Mouse (Mus musculus): ENCODE measurements around the gene Fam120b.

Gene Fam120b

GRCm38 (mm10) chr17:15379741-15380526 lies 16.1 kb upstream of the Fam120b start:
- DNase-seq (ENCODE audit: low read depth, low spot score) = no peak

GRCm38 (mm10) chr17:15380641-15381051 lies 15.4 kb upstream of the Fam120b start:
- no peak for DNase-seq (ENCODE audit: low read depth, low spot score)

- no peak for DNase-seq (ENCODE audit: low read depth, low spot score)
Measured at GRCm38 (mm10) chr17:15381092-15381860, 14.7 kb upstream of the Fam120b start.

- DNase-seq (ENCODE audit: low read depth, low spot score) = no peak
Measured at GRCm38 (mm10) chr17:15381869-15382660, 13.9 kb upstream of the Fam120b start.

- DNase-seq (ENCODE audit: low read depth, low spot score) = no peak
Measured at GRCm38 (mm10) chr17:15383360-15383759, 12.6 kb upstream of the Fam120b start.

- no peak for DNase-seq (ENCODE audit: low read depth, low spot score)
Measured at GRCm38 (mm10) chr17:15388892-15389291, 7.1 kb upstream of the Fam120b start.

GRCm38 (mm10) chr17:15389356-15389755 lies 6.6 kb upstream of the Fam120b start:
- DNase-seq (ENCODE audit: low read depth, low spot score) = no peak

- DNase-seq (ENCODE audit: low read depth, low spot score) = no peak
Measured at GRCm38 (mm10) chr17:15401716-15402115, 5.7 kb downstream of the Fam120b start.

- DNase-seq (ENCODE audit: low read depth, low spot score) = no peak
Measured at GRCm38 (mm10) chr17:15406576-15406975, 10.6 kb downstream of the Fam120b start.

GRCm38 (mm10) chr17:15409261-15409660 lies 13.3 kb downstream of the Fam120b start:
- DNase-seq (ENCODE audit: low read depth, low spot score) = no peak

GRCm38 (mm10) chr17:15410861-15411260 lies 14.9 kb downstream of the Fam120b start:
- DNase-seq (ENCODE audit: low read depth, low spot score) = no peak

- DNase-seq (ENCODE audit: low read depth, low spot score) = no peak
Measured at GRCm38 (mm10) chr17:15416596-15417215, 20.7 kb downstream of the Fam120b start.

GRCm38 (mm10) chr17:15419534-15419933 lies 23.5 kb downstream of the Fam120b start:
- DNase-seq (ENCODE audit: low read depth, low spot score) = no peak

GRCm38 (mm10) chr17:15420021-15420603 lies 24.1 kb downstream of the Fam120b start:
- no peak for DNase-seq (ENCODE audit: low read depth, low spot score)

- DNase-seq (ENCODE audit: low read depth, low spot score) = no peak
Measured at GRCm38 (mm10) chr17:15421446-15421845, 25.4 kb downstream of the Fam120b start.

GRCm38 (mm10) chr17:15422666-15423065 lies 26.7 kb downstream of the Fam120b start:
- DNase-seq (ENCODE audit: low read depth, low spot score) = no peak

GRCm38 (mm10) chr17:15423080-15423765 lies 27.2 kb downstream of the Fam120b start:
- no peak for DNase-seq (ENCODE audit: low read depth, low spot score)

GRCm38 (mm10) chr17:15425931-15426330 lies 29.9 kb downstream of the Fam120b start:
- no peak for DNase-seq (ENCODE audit: low read depth, low spot score)

- no peak for DNase-seq (ENCODE audit: low read depth, low spot score)
Measured at GRCm38 (mm10) chr17:15429451-15429850, 33.4 kb downstream of the Fam120b start.

GRCm38 (mm10) chr17:15429937-15430336 lies 33.9 kb downstream of the Fam120b start:
- no peak for DNase-seq (ENCODE audit: low read depth, low spot score)

Data from brain, embryonic 18.5 days (tissue).